Mouse (Mus musculus) CD4-positive naive resting alpha-beta T cell, adult 57 days (primary cell): ENCODE measurements around the gene Glyat. TPM values are rescaled to one million over a fixed set of nuclear protein-coding genes. Genes with fewer than 3 reads are reported as not detected.

Source experiments
- total RNA-seq: library from RNA; stranded (reverse); gene quantifications from one replicate; pipeline ENCODE4 v1.2.4, GENCODE M21; 2023

Gene Glyat
- not detected for total RNA-seq

GRCm38 (mm10) chr19:12633176-12633575, at the start of gene Glyat:
Gene Glyat, plus strand, starts transcription at chr19:12633308.

GRCm38 (mm10) chr19:12599674-12600073, 33.4 kb upstream of the Glyat start, which contains the start of gene Gm4952:
Gene Gm4952, plus strand, starts transcription at chr19:12599974.

DNA sequence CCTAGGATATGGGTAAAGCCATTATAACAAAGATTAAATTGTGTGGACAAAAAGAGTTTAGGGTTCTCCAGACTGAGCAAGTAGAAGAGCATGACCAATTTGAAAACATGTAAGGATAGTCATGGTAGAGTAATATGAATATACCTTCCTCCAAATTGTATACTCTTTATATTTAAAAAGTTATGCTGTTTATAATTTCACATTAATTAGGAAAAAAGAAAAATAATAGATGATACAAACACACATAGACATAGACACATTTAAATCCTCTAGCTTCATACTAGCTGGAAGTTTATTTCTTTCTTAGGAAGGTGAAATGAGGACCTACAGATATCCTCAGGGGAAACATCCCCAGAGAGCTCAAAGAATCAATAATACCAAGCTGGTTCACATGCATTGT, 37.0 kb downstream of the Glyat start, which contains the start of gene Olfr1442:
Gene Olfr1442 (plus strand): TSS at position 301 of the 400 bp plus-strand sequence.

DNA sequence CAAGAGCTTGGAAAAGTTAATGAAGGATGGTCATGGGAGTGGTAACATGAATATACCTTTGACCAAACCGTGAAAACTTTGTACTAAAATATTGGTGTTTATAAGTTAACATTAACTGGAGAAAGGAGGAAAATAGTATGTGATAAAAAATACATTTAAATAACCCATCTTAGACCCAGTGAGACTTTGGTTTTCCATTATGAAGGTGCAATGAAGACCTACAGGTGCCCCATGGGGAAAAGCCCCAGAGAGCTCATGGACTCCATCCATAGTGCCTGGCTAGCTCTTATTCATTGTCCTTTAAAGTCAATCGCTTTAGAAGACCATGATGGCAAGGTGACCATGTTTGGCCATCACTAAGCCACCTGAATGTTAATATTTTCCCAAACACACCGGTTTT, 44.7 kb downstream of the Glyat start, which contains the start of gene Olfr1443:
Gene Olfr1443 (plus strand): TSS at position 301 of the 400 bp plus-strand sequence.

DNA sequence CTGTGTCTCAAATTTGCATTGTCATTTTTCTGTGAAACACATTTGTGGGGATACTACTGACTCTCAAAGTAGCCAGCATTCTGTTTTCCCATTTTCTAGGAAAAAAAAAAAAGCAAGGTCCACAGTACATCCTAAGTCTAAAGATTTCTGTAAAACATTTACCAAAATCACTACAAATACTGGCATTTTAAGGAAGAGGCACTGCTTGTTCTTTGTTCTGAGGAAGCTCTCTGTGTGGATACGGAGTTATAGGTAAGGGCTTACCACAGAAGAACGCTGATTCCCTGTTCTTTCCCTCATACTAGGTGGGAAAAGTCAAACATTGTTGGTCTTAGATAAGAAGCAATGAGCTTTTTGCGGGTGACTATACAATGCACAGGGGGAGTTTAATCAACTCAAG, 62.5 kb downstream of the Glyat start, which contains the start of gene Keg1:
Gene Keg1 (plus strand): TSS at position 197 of the 400 bp plus-strand sequence.

Other genes with a start within 250 kb of the Glyat start
- not detected for gene Olfr1440, start 246.0 kb upstream of the Glyat start, total RNA-seq
- not detected for gene Olfr1441, start 215.9 kb upstream of the Glyat start, total RNA-seq
- gene Pfpl, start 205.4 kb upstream of the Glyat start, total RNA-seq, result not detected
- gene Mpeg1, start 172.5 kb upstream of the Glyat start, total RNA-seq, result 13.4 TPM
- 3.3 TPM for gene Dtx4, start 131.9 kb upstream of the Glyat start, total RNA-seq
- 15.0 TPM for gene Fam111a, start 87.6 kb upstream of the Glyat start, total RNA-seq
- gene Gm4952, start 33.3 kb upstream of the Glyat start, total RNA-seq, result not detected
- gene Olfr1442, start 37.1 kb downstream of the Glyat start, total RNA-seq, result not detected
- not detected for gene Olfr1443, start 44.8 kb downstream of the Glyat start, total RNA-seq
- gene Keg1, start 62.5 kb downstream of the Glyat start, total RNA-seq, result not detected
- gene Cntf, start 132.3 kb downstream of the Glyat start, total RNA-seq, result 4.2 TPM
- gene Zfp91, start 162.8 kb downstream of the Glyat start, total RNA-seq, result 71.0 TPM
- gene Lpxn, start 162.9 kb downstream of the Glyat start, total RNA-seq, result 23.8 TPM
- gene Gm5244, start 213.4 kb downstream of the Glyat start, total RNA-seq, result 1.1 TPM
- gene Olfr1444, start 224.0 kb downstream of the Glyat start, total RNA-seq, result 0.71 TPM